Mouse (Mus musculus) heart, embryonic 11.5 days (tissue): Measurements from ENCODE around the gene Avpr1b. TPM values are rescaled to one million over a fixed set of nuclear protein-coding genes. Genes with fewer than 3 reads are reported as not detected.
A peak's percentile ranks its signal among the peaks of the same experiment; 100 is the strongest.
"Not testable (repeated sequence)": the region's sequence is repeated elsewhere in the genome, so short reads cannot be mapped to it uniquely, and the experiment has no call there.

Experiments
- ATAC-seq: fragments of 200-750 bp; cut with Nextera tagmentation; replicated peaks from 2 replicates; pipeline ENCODE4 v1.8.0; 2017; ENCODE audit warnings: moderate library complexity; ENCODE audit not compliant: insufficient number of reproducible peaks, low FRiP score, low TSS enrichment
- H3K27ac ChIP-seq: fragments of 300-500 bp; sonication (generic); 2 replicates; pipeline ENCODE4 v1.5.1; 2014; ENCODE audit warnings: mild to moderate bottlenecking, low read depth, low read length
- H3K27me3 ChIP-seq: fragments of 300-500 bp; sonication (generic); 2 replicates; pipeline ENCODE4 v1.6.1; 2014; ENCODE audit warnings: mild to moderate bottlenecking, low read length, mixed read lengths; ENCODE audit not compliant: control insufficient read depth, insufficient read depth
- H3K36me3 ChIP-seq: fragments of 300-500 bp; sonication (generic); 2 replicates; pipeline ENCODE4 v1.6.1; 2014; ENCODE audit warnings: mild to moderate bottlenecking, low read length, moderate library complexity, mixed read lengths; ENCODE audit not compliant: control insufficient read depth, insufficient read depth
- H3K4me1 ChIP-seq: fragments of 300-500 bp; sonication (generic); 2 replicates; pipeline ENCODE4 v1.6.1; 2014; ENCODE audit warnings: low read length; ENCODE audit not compliant: control insufficient read depth, insufficient read depth
- H3K4me2 ChIP-seq: fragments of 300-500 bp; sonication (generic); 2 replicates; pipeline ENCODE4 v1.6.1; 2014; ENCODE audit warnings: mild to moderate bottlenecking, moderate library complexity
- H3K4me3 ChIP-seq: fragments of 300-500 bp; sonication (generic); 2 replicates; pipeline ENCODE4 v1.5.1; 2014; ENCODE audit warnings: low read depth, low read length
- H3K9ac ChIP-seq: fragments of 300-500 bp; sonication (generic); 2 replicates; pipeline ENCODE4 v1.6.1; 2014; ENCODE audit warnings: mild to moderate bottlenecking, low read depth, low read length, moderate library complexity
- H3K9me3 ChIP-seq: fragments of 300-500 bp; sonication (generic); replicated peaks from 2 replicates; pipeline ENCODE4 v1.6.1; 2016; ENCODE audit warnings: low read length; ENCODE audit not compliant: control insufficient read depth
- WGBS: fragments of 180-500 bp; shearing (Covaris S2); extraction: QIAGEN DNeasy Blood & Tissue Kit; methylation state at CpG from one replicate; pipeline ENCODE4 v1.1.7; 2014; ENCODE audit not compliant: insufficient replicate concordance; 5-methylcytosine and 5-hydroxymethylcytosine counted together
- polyA plus RNA-seq: library from polyadenylated mRNA; unstranded; fragments of >200 nt; fragmentation: Nextera tagmentation; extraction: Ambion mirVana; gene quantifications from 2 replicates; pipeline ENCODE4 v1.2.1, GENCODE M21; 2014

The Avpr1b gene
- polyA plus RNA-seq, 1 experiment from 2014 or later: not detected

DNA sequence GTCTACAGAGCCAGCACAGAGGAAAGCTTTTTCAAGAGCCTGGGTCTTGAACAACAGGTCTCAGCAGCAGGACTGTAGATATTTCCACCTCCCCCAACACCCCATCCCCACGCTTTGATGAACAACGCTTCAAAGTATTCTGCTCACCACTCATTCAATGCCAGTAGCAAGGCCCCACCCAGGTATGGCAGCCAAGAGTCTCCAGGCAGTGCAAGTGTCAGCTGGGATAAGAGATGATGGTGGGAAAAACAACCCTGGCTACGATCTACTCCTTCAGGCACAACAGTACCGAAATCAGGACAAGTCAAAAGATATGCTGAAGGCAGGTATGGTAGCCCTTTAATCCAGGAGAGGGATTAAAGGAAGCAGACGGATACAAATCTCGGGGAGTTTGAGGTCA, 27.2 kb downstream of the Avpr1b start:
- Histone ChIP-seq H3K4me3 (no peak overlapping the region), H3K27me3 (no peaks in the 10 kb centered on the region), H3K4me1 (peaks cover 12% of the 10 kb centered on the region; the same call in 1 of the 2 replicates), H3K36me3 (no peaks in the 10 kb centered on the region), H3K4me2 (no peak overlapping the region), H3K27ac (no peak overlapping the region), H3K9ac (no peak overlapping the region), H3K9me3 (no peaks in the 10 kb centered on the region)
- no peak for ATAC-seq
- 85% methylated on average over 6 of the region's 6 CpGs for WGBS

DNA sequence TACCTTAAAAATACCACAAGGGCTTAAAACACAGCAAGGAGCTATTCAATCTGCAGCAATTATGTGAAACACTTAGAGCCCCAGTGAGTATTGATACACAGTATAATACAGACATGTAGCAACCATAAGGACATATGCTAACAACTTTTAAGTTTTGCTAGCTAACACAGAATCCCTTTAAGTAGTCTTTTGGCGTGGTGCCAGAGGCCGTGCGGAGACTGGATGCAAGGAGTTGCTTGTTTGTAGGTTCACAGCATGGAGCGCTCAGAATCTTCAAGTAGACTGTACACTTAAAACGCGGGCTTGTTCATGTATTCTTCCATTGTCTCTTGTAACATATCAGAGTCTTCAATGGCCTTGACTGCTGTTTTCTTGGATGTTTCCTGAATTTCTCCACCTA, 33.2 kb downstream of the Avpr1b start:
- H3K9me3 ChIP-seq, H3K36me3 ChIP-seq, H3K27me3 ChIP-seq, ATAC-seq, H3K27ac ChIP-seq, H3K9ac ChIP-seq, H3K4me2 ChIP-seq, H3K4me1 ChIP-seq, H3K4me3 ChIP-seq: not testable (repeated sequence)
- WGBS: 86% methylated on average over 6 of the region's 6 CpGs

DNA sequence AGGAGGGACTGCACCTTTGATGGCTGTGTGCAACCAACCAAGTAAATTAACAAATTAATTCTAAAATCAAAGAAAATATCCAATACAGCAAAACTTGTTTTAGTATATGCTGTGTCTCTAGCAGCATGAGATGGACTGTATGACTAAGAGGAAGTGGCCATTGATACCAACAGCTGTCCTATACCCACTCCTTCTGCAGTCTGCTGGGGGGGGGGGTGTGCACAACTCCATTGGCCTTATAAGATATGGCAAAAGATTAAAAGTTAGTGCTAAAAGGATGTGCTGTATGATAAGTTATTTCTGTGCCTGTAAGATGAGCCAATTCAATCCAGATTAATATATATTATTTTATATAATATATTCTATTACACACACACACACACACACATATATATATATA, 35.5 kb downstream of the Avpr1b start:
- Histone ChIP-seq H3K4me1 (no peaks in the 10 kb centered on the region), H3K4me3 (no peak overlapping the region), H3K27me3 (no peaks in the 10 kb centered on the region), H3K4me2 (no peak overlapping the region), H3K9ac (no peak overlapping the region), H3K9me3 (no peaks in the 10 kb centered on the region), H3K36me3 (no peaks in the 10 kb centered on the region), H3K27ac (no peak overlapping the region)
- no peak for ATAC-seq

DNA sequence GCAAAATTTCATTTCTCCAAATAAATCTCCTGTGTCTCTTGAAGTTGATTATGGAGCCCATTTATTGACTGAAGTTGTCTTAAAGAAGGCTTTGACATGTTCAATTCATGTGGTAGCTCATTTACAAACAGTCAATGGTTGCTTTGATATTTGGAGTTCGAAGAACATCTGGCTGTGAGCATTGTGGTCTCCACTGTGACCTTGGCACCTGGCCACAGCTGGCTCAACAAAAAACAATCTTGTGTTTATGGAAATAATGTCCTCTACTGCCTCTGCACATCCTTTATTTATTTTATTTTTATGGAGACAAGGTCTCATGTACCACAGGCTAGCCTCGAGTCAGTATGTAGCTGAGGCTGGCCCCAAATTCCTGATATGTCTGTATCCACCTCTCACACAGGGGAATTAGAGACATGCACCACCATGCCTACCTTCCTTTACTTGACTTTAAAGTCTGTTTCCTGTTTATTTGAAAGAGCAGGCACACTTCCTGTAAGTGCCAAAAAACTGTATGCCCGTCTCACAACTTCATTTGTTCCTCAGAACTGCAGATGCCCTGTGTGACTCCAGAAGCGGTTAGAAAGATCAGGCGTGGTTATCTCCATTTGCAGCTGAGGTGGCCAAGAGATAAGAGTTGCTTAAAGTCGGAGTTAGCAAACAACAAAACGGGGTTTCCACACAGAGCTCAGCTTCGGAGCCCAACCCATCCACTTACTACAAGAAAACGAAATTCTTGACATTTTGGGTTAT, 38.9 kb downstream of the Avpr1b start, which contains the start of gene Ctse:
Gene Ctse (plus strand): TSS at position 516 of the 750 bp plus-strand sequence.
- Histone ChIP-seq H3K36me3 (no peaks in the 10 kb centered on the region), H3K9ac (no peak within 1 kb of the TSS), H3K27ac (no peak within 1 kb of the TSS), H3K27me3 (no peaks in the 10 kb centered on the region), H3K4me3 (no peak within 1 kb of the TSS), H3K4me2 (no peak within 1 kb of the TSS), H3K9me3 (no peaks in the 10 kb centered on the region), H3K4me1 (no peaks in the 10 kb centered on the region)
- ATAC-seq: 0 out of 2 replicates have a peak, but pooled peaks have one; percentile 49
- 48% methylated on average over 9 of the region's 9 CpGs for WGBS

DNA sequence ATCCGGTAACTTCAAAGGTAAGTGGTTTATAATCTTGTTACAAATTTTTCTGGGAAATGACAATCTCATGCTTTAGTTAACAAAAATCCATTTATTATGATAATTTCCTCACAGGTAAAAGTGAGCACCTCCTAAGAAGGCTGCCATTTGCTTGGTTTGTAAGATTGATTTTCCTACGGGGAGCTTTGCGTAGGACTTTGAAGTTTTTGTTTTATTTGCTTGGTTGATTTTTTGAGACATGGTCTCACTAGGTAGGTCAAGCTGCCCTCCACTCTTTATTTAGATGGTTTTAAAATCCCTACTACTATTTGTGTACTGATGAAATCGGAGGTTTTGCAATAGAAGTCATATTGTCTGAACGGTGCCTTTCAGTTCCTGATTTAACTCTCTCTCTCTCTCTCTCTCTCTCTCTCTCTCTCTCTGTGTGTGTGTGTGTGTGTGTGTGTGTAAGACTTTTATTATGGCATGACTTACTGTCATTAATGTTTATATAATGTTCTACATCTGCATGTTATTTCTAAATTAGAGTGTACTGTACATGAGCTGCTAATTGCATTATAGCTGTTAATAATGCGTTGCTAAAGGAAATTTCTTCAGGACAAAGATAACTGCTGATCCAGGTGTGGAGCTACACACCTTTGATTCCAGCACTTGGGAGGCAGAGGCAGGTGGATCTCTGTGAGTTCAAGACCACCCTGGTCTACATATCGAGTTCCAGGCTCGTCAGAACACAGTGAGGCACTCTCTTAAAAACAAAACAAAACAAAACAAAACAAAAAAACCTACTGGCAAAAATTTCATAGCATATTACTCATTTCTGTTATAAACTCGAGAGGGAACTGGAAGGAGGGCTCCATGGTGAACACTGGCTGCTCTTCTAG, 39.7 kb downstream of the Avpr1b start:
- 82% methylated on average over 9 of the region's 9 CpGs for WGBS
- Histone ChIP-seq H3K36me3 (no peaks in the 10 kb centered on the region), H3K27ac (no peak overlapping the region), H3K27me3 (no peaks in the 10 kb centered on the region), H3K4me3 (no peak overlapping the region), H3K4me1 (no peaks in the 10 kb centered on the region), H3K9ac (no peak overlapping the region), H3K4me2 (no peak overlapping the region), H3K9me3 (no peaks in the 10 kb centered on the region)
- no peak for ATAC-seq

DNA sequence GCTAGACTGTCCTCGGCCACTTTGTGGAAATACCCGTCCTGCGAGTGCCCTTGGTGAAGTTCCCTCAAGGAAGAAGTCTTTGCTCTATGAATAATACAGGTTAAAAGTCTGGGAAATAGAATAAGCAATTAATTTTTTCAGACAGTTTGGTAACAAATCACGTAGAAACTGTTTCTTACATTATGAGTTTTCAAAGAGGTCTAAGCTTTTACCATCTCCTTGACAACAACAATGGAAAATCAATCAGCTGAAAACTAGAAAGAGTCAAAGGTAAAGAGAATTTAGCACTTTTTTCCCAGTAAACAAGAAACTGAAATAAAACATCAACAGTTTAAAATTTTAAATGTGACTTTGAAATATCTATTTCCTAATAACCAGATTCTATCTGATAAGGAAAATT, 41.0 kb downstream of the Avpr1b start:
- Histone ChIP-seq H3K4me2 (no peak overlapping the region), H3K27me3 (no peaks in the 10 kb centered on the region), H3K9ac (no peak overlapping the region), H3K36me3 (no peaks in the 10 kb centered on the region), H3K9me3 (no peaks in the 10 kb centered on the region), H3K4me3 (no peak overlapping the region), H3K27ac (no peak overlapping the region), H3K4me1 (no peaks in the 10 kb centered on the region)
- no peak for ATAC-seq
- 87% methylated on average over 4 of the region's 4 CpGs for WGBS

DNA sequence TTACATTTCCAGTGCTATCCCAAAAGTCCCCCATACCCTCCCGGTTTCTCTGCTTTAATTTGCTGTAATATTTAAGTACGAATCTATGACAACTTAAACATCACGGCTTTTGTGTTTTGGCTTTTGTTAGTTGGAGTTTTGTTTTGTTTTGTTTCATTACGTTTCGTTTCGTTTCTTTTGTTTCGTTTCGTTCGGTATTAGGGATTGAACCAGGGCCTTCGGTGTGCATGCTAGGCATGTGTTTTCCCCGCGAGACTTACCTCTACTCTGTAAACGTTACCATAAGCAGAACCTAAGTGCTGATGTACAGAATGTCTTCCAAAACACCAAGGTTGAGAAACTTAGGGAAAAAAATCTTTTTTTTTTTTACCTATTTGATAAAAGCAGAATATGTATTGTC, 42.5 kb downstream of the Avpr1b start:
- no peaks in the 10 kb centered on the region for H3K27me3 ChIP-seq
- H3K9me3 ChIP-seq: no peaks in the 10 kb centered on the region
- no peak overlapping the region for H3K27ac ChIP-seq
- no peaks in the 10 kb centered on the region for H3K36me3 ChIP-seq
- H3K9ac ChIP-seq: no peak overlapping the region
- ATAC-seq: no peak
- no peaks in the 10 kb centered on the region for H3K4me1 ChIP-seq
- WGBS: 89% methylated on average over 13 of the region's 13 CpGs
- H3K4me3 ChIP-seq: no peak overlapping the region
- no peak overlapping the region for H3K4me2 ChIP-seq

DNA sequence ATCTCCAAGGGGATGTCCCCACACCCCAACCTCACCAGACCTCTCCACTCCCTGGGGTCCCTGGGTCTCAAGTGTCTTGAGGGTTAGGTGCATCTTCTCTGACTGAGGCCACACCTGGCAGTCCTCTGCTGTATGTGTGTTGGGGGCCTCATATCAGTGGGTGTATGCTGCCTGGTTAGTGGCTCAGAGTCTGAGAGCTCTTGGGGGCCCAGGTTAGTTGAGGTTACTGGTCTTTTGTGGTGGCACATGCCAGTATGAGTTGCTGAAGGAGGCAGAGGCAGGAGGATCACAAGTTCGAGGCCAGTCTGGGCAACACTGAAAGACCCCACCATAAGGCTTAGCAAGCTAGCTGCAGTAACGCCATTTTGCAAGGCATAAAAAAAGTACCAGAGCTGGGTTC, 43.2 kb downstream of the Avpr1b start:
- H3K27me3 ChIP-seq: no peaks in the 10 kb centered on the region
- 89% methylated on average over 2 of the region's 2 CpGs for WGBS
- H3K4me2 ChIP-seq: no peak overlapping the region
- no peaks in the 10 kb centered on the region for H3K36me3 ChIP-seq
- H3K4me1 ChIP-seq: no peaks in the 10 kb centered on the region
- H3K4me3 ChIP-seq: no peak overlapping the region
- H3K9ac ChIP-seq: no peak overlapping the region
- H3K9me3 ChIP-seq: no peaks in the 10 kb centered on the region
- ATAC-seq: no peak
- no peak overlapping the region for H3K27ac ChIP-seq
